Mouse (Mus musculus): ENCODE measurements around the gene Tcf20.

- no peak for TF ChIP-seq CTCF (conservative IDR thresholded peaks at IDR 0.05; ENCODE audit: low read length)
- TF ChIP-seq NANOG (IDR thresholded peaks at IDR 0.05; ENCODE audit: borderline replicate concordance, low read length) = no peak
- TF ChIP-seq POU5F1 (IDR thresholded peaks at IDR 0.05; ENCODE audit: borderline replicate concordance, low read length) = no peak
Observed at GRCm38 (mm10) chr15:82906574-82907061, 81.1 kb downstream of the Tcf20 start.
